Mouse (Mus musculus): ENCODE measurements around the gene Myrf.

DNA sequence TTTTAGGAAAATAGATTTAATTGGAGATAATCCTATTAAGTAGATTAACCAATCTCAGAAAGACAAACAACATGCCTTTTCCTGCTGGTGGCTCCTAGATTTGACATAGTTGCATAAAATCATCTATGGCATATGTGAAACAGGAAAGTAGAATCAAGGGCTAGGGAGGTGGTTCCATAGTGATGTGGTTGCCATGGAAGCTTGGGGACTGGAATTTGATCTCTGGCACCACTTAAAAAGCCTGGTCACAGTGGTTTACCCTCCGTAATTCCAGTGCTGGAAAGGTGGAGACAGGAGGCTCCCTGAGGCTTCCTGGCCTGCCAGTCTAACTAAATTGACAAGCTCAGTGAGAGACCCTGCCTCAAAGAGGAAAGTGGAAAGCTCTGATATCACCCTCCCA is 70.1 kb downstream of the Myrf start:
- TF ChIP-seq CTCF (IDR thresholded peaks at IDR 0.05; ENCODE audit: low read depth), result no peak
- TF ChIP-seq EP300 (IDR thresholded peaks at IDR 0.05; ENCODE audit: low read depth), result no peak
